Mouse (Mus musculus) kidney, postnatal 0 days (tissue): ENCODE results near the gene Mef2c. TPM values are rescaled to one million over a fixed set of nuclear protein-coding genes. Genes with fewer than 3 reads are reported as not detected.

Experiments used
- ATAC-seq: fragments of 200-750 bp; cut with Nextera tagmentation; replicated peaks from 2 replicates; pipeline ENCODE4 v1.8.0; 2017; ENCODE audit warnings: low read depth, moderate number of reproducible peaks, moderate TSS enrichment, moderate library complexity; ENCODE audit not compliant: low FRiP score
- DNase-seq: peaks from one replicate; pipeline ENCODE4 v3.0.0-alpha.2; 2016; ENCODE audit warnings: low spot score
- H3K27ac ChIP-seq: fragments of 300-500 bp; sonication (generic); 2 replicates; pipeline ENCODE4 v1.5.1; 2014; ENCODE audit warnings: mild to moderate bottlenecking
- H3K27me3 ChIP-seq: fragments of 300-500 bp; sonication (generic); 2 replicates; pipeline ENCODE4 v1.6.1; 2014; ENCODE audit warnings: low read length, mixed read lengths; ENCODE audit not compliant: insufficient read depth
- H3K36me3 ChIP-seq: fragments of 300-500 bp; sonication (generic); 2 replicates; pipeline ENCODE4 v1.6.1; 2014; ENCODE audit warnings: low read length, mixed read lengths; ENCODE audit not compliant: insufficient read depth
- H3K4me1 ChIP-seq: fragments of 300-500 bp; sonication (generic); replicated peaks from 2 replicates; pipeline ENCODE4 v1.6.1; 2014; ENCODE audit warnings: antibody characterized with exemption, low read length, mixed read lengths; ENCODE audit not compliant: insufficient read depth
- H3K4me2 ChIP-seq: fragments of 300-500 bp; sonication (generic); 2 replicates; pipeline ENCODE4 v1.6.1; 2014; ENCODE audit warnings: mild to moderate bottlenecking, low read length, moderate library complexity, mixed read lengths
- H3K4me3 ChIP-seq: fragments of 300-500 bp; sonication (generic); replicated peaks from 2 replicates; pipeline ENCODE4 v1.5.1; 2014; ENCODE audit warnings: low read depth, low read length
- H3K9ac ChIP-seq: fragments of 300-500 bp; sonication (generic); 2 replicates; pipeline ENCODE4 v1.6.1; 2014; ENCODE audit warnings: low read depth, low read length
- H3K9me3 ChIP-seq: fragments of 300-500 bp; sonication (generic); replicated peaks from 2 replicates; pipeline ENCODE4 v1.6.1; 2016; ENCODE audit warnings: low read length, inconsistent platforms, mixed read lengths
- CTCF ChIP-seq: IDR thresholded peaks from 2 replicates; pipeline ENCODE4 v1.5.1; 2016; ENCODE audit warnings: antibody characterized with exemption, low read depth, mild to moderate bottlenecking, moderate library complexity
- WGBS: fragments of 180-500 bp; shearing (Covaris S2); extraction: QIAGEN DNeasy Blood & Tissue Kit; methylation state at CpG from one replicate; pipeline ENCODE4 v1.1.7; 2014; 5-methylcytosine and 5-hydroxymethylcytosine counted together
- polyA plus RNA-seq: library from polyadenylated mRNA; unstranded; fragments of >200 nt; fragmentation: Nextera tagmentation; extraction: Ambion mirVana; gene quantifications from 2 replicates; pipeline ENCODE4 v1.2.1, GENCODE M21; 2015

Gene Mef2c
- polyA plus RNA-seq, 1 experiment from 2014 or later = 51.8 TPM

DNA sequence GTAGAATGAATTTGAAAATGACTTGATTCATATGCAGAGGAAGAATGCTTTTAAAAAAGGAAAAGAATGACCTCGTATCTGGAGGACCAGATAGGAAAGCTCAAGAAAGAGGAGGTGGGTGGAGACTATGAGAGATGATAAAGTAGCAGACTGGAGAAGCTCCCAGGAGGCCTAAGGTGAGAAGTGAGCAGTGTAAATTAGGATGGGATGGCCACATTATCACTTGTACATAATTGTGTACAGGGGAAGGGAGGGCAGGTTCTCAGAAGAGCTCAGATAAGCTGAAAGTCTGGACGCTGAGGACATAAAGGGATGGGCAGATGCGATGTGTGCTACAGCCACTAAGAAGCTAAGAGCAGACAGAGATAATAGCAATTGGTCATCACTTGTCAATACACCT is 124.3 kb downstream of the Mef2c start:
- no peak for TF ChIP-seq CTCF
- no peaks in the 10 kb centered on the region for H3K27me3 ChIP-seq
- 78% methylated on average over 3 of the region's 3 CpGs for WGBS
- no peaks in the 10 kb centered on the region for H3K36me3 ChIP-seq
- H3K4me1 ChIP-seq = no peaks in the 10 kb centered on the region
- H3K27ac ChIP-seq = no peak overlapping the region
- H3K9me3 ChIP-seq = no peaks in the 10 kb centered on the region
- no peak for DNase-seq
- H3K4me2 ChIP-seq = no peak overlapping the region
- ATAC-seq = no peak
- H3K4me3 ChIP-seq = no peak overlapping the region
- no peak overlapping the region for H3K9ac ChIP-seq

DNA sequence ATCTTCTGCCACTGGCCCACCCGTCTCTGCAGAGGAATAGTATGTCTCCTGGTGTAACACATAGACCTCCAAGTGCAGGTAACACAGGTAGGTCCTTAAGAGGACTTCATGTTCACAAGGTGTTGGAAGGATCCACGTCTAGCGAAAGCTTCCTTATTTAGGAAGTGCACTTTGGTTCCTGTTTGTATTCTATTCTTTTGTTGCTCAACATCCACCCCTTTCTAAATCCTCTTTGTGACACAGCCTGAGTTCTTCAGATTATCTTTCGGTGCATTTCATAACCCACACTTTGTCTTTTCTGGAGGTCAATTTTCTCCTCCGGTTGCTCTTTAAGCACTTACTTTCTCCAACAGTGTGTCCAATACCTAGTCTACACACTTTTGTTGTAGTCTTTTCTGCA is 129.3 kb downstream of the Mef2c start:
- Histone ChIP-seq H3K9me3 (no peaks in the 10 kb centered on the region), H3K9ac (no peak overlapping the region), H3K4me3 (no peak overlapping the region), H3K4me1 (no peaks in the 10 kb centered on the region), H3K27me3 (no peaks in the 10 kb centered on the region), H3K36me3 (no peaks in the 10 kb centered on the region), H3K27ac (no peak overlapping the region), H3K4me2 (no peak overlapping the region)
- 88% methylated on average over 5 of the region's 5 CpGs for WGBS
- ATAC-seq (no peak), DNase-seq (no peak)
- no peak for TF ChIP-seq CTCF

DNA sequence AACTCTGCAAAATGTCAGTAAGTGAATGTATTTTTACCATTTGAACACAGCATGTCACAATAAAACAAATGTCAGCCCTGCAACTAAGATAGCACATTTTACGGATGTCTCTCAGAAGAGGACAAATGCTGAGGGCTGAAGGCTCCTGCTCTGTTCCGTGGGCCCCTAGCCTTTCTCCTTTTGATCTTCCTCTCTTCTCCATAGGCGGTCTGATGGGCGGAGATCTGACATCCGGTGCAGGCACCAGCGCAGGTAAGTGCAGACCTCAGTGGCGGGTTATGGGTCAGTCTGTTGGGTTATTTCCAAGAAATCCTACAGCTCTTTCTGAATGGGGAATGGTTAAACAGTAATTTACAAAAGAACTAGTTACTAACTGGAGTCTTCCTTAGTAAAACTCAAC is 131.4 kb downstream of the Mef2c start:
- no peak for TF ChIP-seq CTCF
- Histone ChIP-seq H3K9me3 (no peaks in the 10 kb centered on the region), H3K4me2 (no peak overlapping the region), H3K36me3 (no peaks in the 10 kb centered on the region), H3K4me3 (no peak overlapping the region), H3K27ac (no peak overlapping the region), H3K4me1 (no peaks in the 10 kb centered on the region), H3K27me3 (no peaks in the 10 kb centered on the region), H3K9ac (no peak overlapping the region)
- WGBS = 49% methylated on average over 7 of the region's 7 CpGs
- ATAC-seq (no peak), DNase-seq (no peak)

DNA sequence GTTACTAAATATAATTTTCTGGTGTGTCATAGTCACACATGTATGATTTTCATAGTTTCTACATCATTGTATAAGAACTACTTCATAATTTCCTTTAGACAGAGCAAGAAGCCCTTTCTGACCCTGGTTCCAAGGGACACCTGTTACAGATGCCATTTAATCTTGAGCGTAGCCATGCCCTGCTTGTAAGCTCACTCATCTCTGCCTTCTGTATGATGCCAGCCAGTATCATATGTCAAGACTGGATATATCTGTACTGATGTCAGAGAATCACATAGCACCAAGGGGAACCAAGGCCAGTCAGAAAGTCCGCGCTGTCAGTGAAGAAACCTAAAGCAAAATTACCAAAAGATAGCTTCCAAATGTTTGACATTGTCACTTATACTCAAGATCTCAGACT is 133.8 kb downstream of the Mef2c start:
- Histone ChIP-seq H3K4me3 (no peak overlapping the region), H3K36me3 (no peaks in the 10 kb centered on the region), H3K9me3 (no peaks in the 10 kb centered on the region), H3K27me3 (no peaks in the 10 kb centered on the region), H3K4me1 (no peaks in the 10 kb centered on the region), H3K9ac (no peak overlapping the region), H3K4me2 (no peak overlapping the region), H3K27ac (no peak overlapping the region)
- 95% methylated on average over 3 of the region's 3 CpGs for WGBS
- DNase-seq = no peak
- no peak for ATAC-seq
- TF ChIP-seq CTCF = no peak

DNA sequence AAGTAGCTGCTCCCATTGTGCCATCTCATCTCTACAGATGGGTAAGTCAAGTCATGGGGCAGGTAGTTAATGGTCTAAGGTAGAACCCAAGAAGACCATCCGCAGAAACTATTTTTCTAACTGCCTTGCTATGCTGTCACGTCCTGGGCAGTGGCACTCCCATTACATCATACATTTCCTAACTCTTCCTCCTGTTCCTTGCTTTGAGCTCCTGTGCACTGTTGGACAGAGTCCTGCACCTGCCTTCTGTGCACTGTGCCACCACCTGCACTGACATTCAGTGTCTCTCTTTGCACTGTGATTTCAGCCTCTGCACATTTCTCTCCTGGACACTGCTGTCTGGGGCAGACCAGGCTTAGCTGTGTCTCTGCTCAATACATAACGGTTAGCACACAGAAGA is 134.9 kb downstream of the Mef2c start:
- TF ChIP-seq CTCF = no peak
- Histone ChIP-seq H3K27ac (no peak overlapping the region), H3K9me3 (no peaks in the 10 kb centered on the region), H3K9ac (no peak overlapping the region), H3K36me3 (no peaks in the 10 kb centered on the region), H3K27me3 (no peaks in the 10 kb centered on the region), H3K4me2 (no peak overlapping the region), H3K4me1 (no peaks in the 10 kb centered on the region), H3K4me3 (no peak overlapping the region)
- WGBS = 86% methylated on average over 3 of the region's 3 CpGs
- DNase-seq = no peak
- no peak for ATAC-seq

DNA sequence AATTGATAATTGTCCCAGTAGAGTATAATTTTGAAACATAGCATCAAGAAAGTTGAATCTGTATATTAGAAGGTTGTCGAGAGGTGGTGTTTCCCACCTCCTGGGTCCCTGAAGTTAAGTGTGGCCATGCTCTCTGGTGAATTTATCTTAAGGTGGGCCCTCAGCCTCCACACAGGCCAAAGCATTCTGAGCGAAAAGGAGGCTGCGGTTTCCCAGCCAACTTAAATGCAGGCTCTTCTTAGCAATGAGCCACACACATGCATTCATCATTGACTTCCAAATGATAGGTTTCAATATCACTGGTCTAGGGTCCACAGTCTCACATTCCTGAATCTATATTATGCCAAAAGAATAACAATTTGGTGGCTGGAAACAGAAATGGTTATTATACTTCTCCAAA is 145.2 kb downstream of the Mef2c start:
- TF ChIP-seq CTCF = no peak
- H3K4me1 ChIP-seq = no peaks in the 10 kb centered on the region
- no peak for ATAC-seq
- H3K9me3 ChIP-seq = no peaks in the 10 kb centered on the region
- no peak overlapping the region for H3K9ac ChIP-seq
- no peak overlapping the region for H3K27ac ChIP-seq
- no peaks in the 10 kb centered on the region for H3K36me3 ChIP-seq
- H3K4me2 ChIP-seq = no peak overlapping the region
- H3K4me3 ChIP-seq = no peak overlapping the region
- no peaks in the 10 kb centered on the region for H3K27me3 ChIP-seq
- DNase-seq = no peak
- WGBS = 82% methylated on average over 3 of the region's 3 CpGs

DNA sequence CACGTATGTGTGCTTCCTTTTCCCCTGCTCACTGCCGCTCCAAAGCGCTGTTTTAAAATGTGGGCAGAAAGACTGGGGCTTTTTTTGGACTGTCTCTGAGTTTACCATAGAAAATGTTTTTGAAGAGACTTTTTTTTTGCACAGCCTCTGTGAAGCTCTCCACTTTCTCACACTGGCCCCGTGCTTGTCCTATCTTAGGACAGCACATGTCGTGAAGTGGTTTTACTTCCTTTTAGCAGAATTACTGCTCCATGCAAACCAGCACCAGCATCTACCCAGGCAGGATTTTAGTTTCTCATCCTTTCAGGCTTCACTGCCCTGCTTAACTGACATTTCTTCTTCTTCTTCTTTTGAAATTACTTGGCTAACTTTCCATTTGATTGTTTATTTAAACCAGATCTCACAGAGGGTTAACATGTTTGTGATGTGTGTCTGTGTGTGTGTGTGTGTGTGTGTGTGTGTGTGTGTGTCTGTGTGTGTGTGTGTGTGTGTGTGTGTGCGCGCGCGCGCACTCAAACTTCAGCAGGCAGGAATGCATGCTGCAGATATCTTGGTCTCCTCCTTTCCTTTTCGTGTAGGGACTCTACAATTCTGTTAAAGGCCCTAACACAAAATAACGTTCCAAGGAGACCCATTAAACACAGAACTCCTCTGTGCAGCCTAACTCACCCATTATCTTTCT is 146.1 kb downstream of the Mef2c start:
- ATAC-seq (no peak), DNase-seq (no peak)
- H3K9ac ChIP-seq = no peak overlapping the region
- no peaks in the 10 kb centered on the region for H3K4me1 ChIP-seq
- H3K4me3 ChIP-seq = no peak overlapping the region
- H3K9me3 ChIP-seq = no peaks in the 10 kb centered on the region
- 83% methylated on average over 12 of the region's 12 CpGs for WGBS
- no peak overlapping the region for H3K27ac ChIP-seq
- H3K27me3 ChIP-seq = no peaks in the 10 kb centered on the region
- TF ChIP-seq CTCF = no peak
- no peaks in the 10 kb centered on the region for H3K36me3 ChIP-seq
- H3K4me2 ChIP-seq = no peak overlapping the region
